Mouse (Mus musculus) heart, embryonic 16.5 days (tissue): ENCODE results near the gene Gm5767. TPM values are rescaled to one million over a fixed set of nuclear protein-coding genes. Genes with fewer than 3 reads are reported as not detected.
A peak's percentile ranks its signal among the peaks of the same experiment; 100 is the strongest.

Experiments used
- ATAC-seq: fragments of 200-750 bp; cut with Nextera tagmentation; replicated peaks from 2 replicates; pipeline ENCODE4 v1.8.0; 2017; ENCODE audit warnings: moderate number of reproducible peaks; ENCODE audit not compliant: insufficient read depth, low FRiP score; ENCODE audit errors: extremely low read depth
- H3K27ac ChIP-seq: fragments of 300-500 bp; sonication (generic); 2 replicates; pipeline ENCODE4 v1.5.1; 2014; ENCODE audit warnings: mild to moderate bottlenecking, low read length, control low read depth, moderate library complexity
- H3K27me3 ChIP-seq: fragments of 300-500 bp; sonication (generic); 2 replicates; pipeline ENCODE4 v1.6.1; 2014; ENCODE audit warnings: low read length, mixed read lengths; ENCODE audit not compliant: control insufficient read depth, insufficient read depth
- H3K36me3 ChIP-seq: fragments of 300-500 bp; sonication (generic); 2 replicates; pipeline ENCODE4 v1.6.1; 2014; ENCODE audit not compliant: control insufficient read depth, insufficient read depth
- H3K4me1 ChIP-seq: fragments of 300-500 bp; sonication (generic); 2 replicates; pipeline ENCODE4 v1.6.1; 2014; ENCODE audit warnings: low read length, mixed read lengths; ENCODE audit not compliant: control insufficient read depth, insufficient read depth
- H3K4me2 ChIP-seq: fragments of 300-500 bp; sonication (generic); 2 replicates; pipeline ENCODE4 v1.6.1; 2014; ENCODE audit warnings: low read depth, mild to moderate bottlenecking, control low read depth, low read length
- H3K4me3 ChIP-seq: fragments of 300-500 bp; sonication (generic); 2 replicates; pipeline ENCODE4 v1.5.1; 2014; ENCODE audit warnings: mild to moderate bottlenecking, control low read depth, low read length
- H3K9ac ChIP-seq: fragments of 300-500 bp; sonication (generic); 2 replicates; pipeline ENCODE4 v1.6.1; 2014; ENCODE audit warnings: low read length, control low read depth
- H3K9me3 ChIP-seq: fragments of 300-500 bp; sonication (generic); replicated peaks from 2 replicates; pipeline ENCODE4 v1.6.1; 2016; ENCODE audit warnings: low read length; ENCODE audit not compliant: control insufficient read depth
- WGBS: fragments of 180-500 bp; shearing (Covaris S2); extraction: QIAGEN DNeasy Blood & Tissue Kit; methylation state at CpG from one replicate; pipeline ENCODE4 v1.1.7; 2014; 5-methylcytosine and 5-hydroxymethylcytosine counted together
- polyA plus RNA-seq: library from polyadenylated mRNA; unstranded; fragments of >200 nt; fragmentation: Nextera tagmentation; extraction: Ambion mirVana; gene quantifications from 2 replicates; pipeline ENCODE4 v1.2.1, GENCODE M21; 2015

Gm5767 gene
- polyA plus RNA-seq, 1 experiment from 2014 or later, result not detected

- H3K4me1 ChIP-seq, result peaks cover 56% of the 10 kb centered on the region
- no peak for ATAC-seq
- H3K27ac ChIP-seq, result peak overlapping the region; percentile 47
- 0 out of 2 replicates have a peak overlapping the region, but pooled peaks have one; percentile 6 for H3K4me2 ChIP-seq
- H3K9ac ChIP-seq, result no peak overlapping the region
- 0 out of 2 replicates have a peak, but pooled peaks cover 2% of the 10 kb centered on the region for H3K36me3 ChIP-seq
- H3K9me3 ChIP-seq, result no peaks in the 10 kb centered on the region
- WGBS, result 48% methylated on average over 7 of the region's 7 CpGs
- H3K4me3 ChIP-seq, result no peak overlapping the region
- no peaks in the 10 kb centered on the region for H3K27me3 ChIP-seq
Observed at GRCm38 (mm10) chr16:8667261-8667660, 13.3 kb upstream of the Gm5767 start.

GRCm38 (mm10) chr16:8667814-8668213 lies 12.8 kb upstream of the Gm5767 start:
- H3K4me3 ChIP-seq, result no peak overlapping the region
- H3K27ac ChIP-seq, result peak overlapping the region; percentile 47
- H3K4me2 ChIP-seq, result 0 out of 2 replicates have a peak overlapping the region, but pooled peaks have one; percentile 6
- 0 out of 2 replicates have a peak, but pooled peaks cover 2% of the 10 kb centered on the region for H3K36me3 ChIP-seq
- ATAC-seq, result no peak
- H3K4me1 ChIP-seq, result peaks cover 56% of the 10 kb centered on the region
- 66% methylated on average over 4 of the region's 4 CpGs for WGBS
- no peaks in the 10 kb centered on the region for H3K27me3 ChIP-seq
- H3K9ac ChIP-seq, result no peak overlapping the region; the same call in 1 of the 2 replicates
- no peaks in the 10 kb centered on the region for H3K9me3 ChIP-seq

DNA sequence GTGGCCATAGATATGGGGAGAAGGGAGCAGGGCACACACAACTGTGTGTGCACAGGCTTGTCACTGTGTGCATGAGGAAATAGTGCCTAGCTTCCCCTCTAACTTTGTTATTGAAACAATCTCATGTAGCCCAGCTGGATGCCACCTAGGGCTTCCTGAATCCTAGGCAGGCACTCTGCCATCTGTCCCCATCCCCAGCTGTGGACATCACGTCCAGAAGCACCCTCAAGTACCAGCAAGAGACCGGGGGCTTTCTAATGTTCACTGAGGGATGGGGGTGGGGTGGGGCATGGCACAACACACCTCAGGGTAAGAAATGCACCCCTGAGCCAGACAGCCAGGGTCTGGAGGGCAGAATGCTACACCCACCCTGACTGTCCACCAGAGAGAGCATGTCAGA lies 12.2 kb upstream of the Gm5767 start:
- no peak for ATAC-seq
- Histone ChIP-seq H3K27me3 (no peaks in the 10 kb centered on the region), H3K4me1 (peaks cover 56% of the 10 kb centered on the region), H3K4me2 (0 out of 2 replicates have a peak overlapping the region, but pooled peaks have one; percentile 2), H3K9ac (peak overlapping the region; percentile 28), H3K4me3 (no peak overlapping the region), H3K27ac (peak overlapping the region; percentile 24), H3K36me3 (0 out of 2 replicates have a peak, but pooled peaks cover 2% of the 10 kb centered on the region), H3K9me3 (no peaks in the 10 kb centered on the region)
- WGBS, result 61% methylated on average over 2 of the region's 2 CpGs

GRCm38 (mm10) chr16:8669432-8669831 lies 11.1 kb upstream of the Gm5767 start:
- peaks cover 56% of the 10 kb centered on the region for H3K4me1 ChIP-seq
- H3K4me2 ChIP-seq, result peak overlapping the region; percentile 94
- H3K36me3 ChIP-seq, result no peaks in the 10 kb centered on the region
- H3K9ac ChIP-seq, result peak overlapping the region; percentile 34
- H3K27ac ChIP-seq, result peak overlapping the region; percentile 34; the same call in 1 of the 2 replicates
- H3K9me3 ChIP-seq, result no peaks in the 10 kb centered on the region
- no peak for ATAC-seq
- 66% methylated on average over 5 of the region's 5 CpGs for WGBS
- peak overlapping the region; percentile 7; the same call in 1 of the 2 replicates for H3K4me3 ChIP-seq
- no peaks in the 10 kb centered on the region for H3K27me3 ChIP-seq

DNA sequence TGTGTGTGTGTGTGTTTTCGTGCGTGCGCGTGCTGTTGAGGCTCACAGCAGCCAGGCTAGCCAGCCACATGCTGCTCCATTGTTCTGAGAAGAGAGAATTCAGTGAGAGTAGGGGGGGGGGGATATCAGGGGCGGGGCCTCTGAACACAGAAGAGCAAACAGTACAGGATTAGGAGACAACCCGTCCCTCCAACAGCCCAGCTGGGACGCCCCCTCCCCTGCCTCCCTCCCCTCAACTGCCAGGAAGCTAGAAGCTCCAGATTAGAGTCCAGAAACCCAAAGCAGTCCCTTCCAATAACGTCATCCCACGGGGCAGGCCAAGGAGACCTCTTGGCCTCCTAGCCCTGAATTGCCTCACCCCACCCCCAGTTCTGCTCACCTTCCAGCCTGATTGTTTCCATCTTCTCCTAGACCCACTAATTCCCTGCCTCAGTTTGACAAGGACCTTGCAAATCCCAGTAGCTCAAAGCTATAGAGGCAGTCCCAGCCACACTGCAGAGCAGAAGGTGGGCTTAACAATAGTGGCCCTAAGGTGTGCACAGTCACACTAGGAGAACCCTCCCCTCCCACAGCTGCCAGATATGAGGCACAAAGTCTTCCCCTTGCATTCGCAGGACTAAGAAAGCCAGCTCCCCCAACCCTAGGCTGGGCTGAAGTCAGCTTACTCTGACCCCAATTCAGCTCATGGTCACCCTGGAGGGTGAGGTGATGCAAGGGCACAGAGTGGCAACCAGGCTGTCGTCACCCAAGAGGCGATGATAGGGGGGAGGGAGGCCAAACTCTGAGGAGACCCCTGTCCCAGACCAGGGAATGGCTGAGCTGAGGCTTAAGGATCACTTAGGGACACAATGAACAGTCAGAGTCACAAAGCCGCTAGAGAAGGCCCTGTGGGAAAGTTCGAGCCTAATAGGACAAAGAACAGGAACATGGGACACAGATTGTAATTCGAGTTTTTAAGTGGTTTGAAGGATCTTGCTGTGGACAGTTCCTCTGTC lies 10.2 kb upstream of the Gm5767 start:
- Histone ChIP-seq H3K9me3 (no peaks in the 10 kb centered on the region), H3K36me3 (no peaks in the 10 kb centered on the region), H3K4me3 (peak overlapping the region; percentile 86), H3K9ac (peak overlapping the region; percentile 82), H3K4me2 (peak overlapping the region; percentile 94), H3K4me1 (peaks cover 56% of the 10 kb centered on the region), H3K27me3 (no peaks in the 10 kb centered on the region), H3K27ac (peak overlapping the region; percentile 88)
- ATAC-seq, result no peak
- WGBS, result 11% methylated on average over 14 of the region's 15 CpGs

GRCm38 (mm10) chr16:8671551-8672349 lies 8.8 kb upstream of the Gm5767 start, which contains the start of gene Carhsp1:
Gene Carhsp1, minus strand, starts transcription at chr16:8672155.
- Histone ChIP-seq H3K4me1 (peaks cover 44% of the 10 kb centered on the region), H3K4me2 (peak within 1 kb of the TSS; percentile 94), H3K27me3 (no peaks in the 10 kb centered on the region), H3K27ac (peak within 1 kb of the TSS; percentile 88), H3K4me3 (peak within 1 kb of the TSS; percentile 86), H3K9ac (peak within 1 kb of the TSS; percentile 82), H3K36me3 (no peaks in the 10 kb centered on the region), H3K9me3 (no peaks in the 10 kb centered on the region)
- WGBS, result under 1% methylated on average over 67 of the region's 67 CpGs
- ATAC-seq, result peak; percentile 94

GRCm38 (mm10) chr16:8672350-8672687 lies 8.3 kb upstream of the Gm5767 start:
- Histone ChIP-seq H3K9me3 (no peaks in the 10 kb centered on the region), H3K36me3 (no peaks in the 10 kb centered on the region), H3K4me2 (peak overlapping the region; percentile 94), H3K9ac (peak overlapping the region; percentile 82), H3K27me3 (no peaks in the 10 kb centered on the region), H3K4me3 (peak overlapping the region; percentile 86), H3K27ac (no peak overlapping the region), H3K4me1 (peaks cover 39% of the 10 kb centered on the region)
- no peak for ATAC-seq
- under 1% methylated on average over 18 of the region's 18 CpGs for WGBS

GRCm38 (mm10) chr16:8672811-8673210 lies 7.8 kb upstream of the Gm5767 start:
- no peaks in the 10 kb centered on the region for H3K27me3 ChIP-seq
- peaks cover 35% of the 10 kb centered on the region for H3K4me1 ChIP-seq
- H3K27ac ChIP-seq, result no peak overlapping the region
- ATAC-seq, result no peak
- H3K9ac ChIP-seq, result no peak overlapping the region
- no peak overlapping the region for H3K4me3 ChIP-seq
- H3K4me2 ChIP-seq, result no peak overlapping the region
- no peaks in the 10 kb centered on the region for H3K9me3 ChIP-seq
- no peaks in the 10 kb centered on the region for H3K36me3 ChIP-seq
